Mouse (Mus musculus): Measurements from ENCODE around the gene Plxna2. TPM values are rescaled to one million over a fixed set of nuclear protein-coding genes. Genes with fewer than 3 reads are reported as not detected.

Plxna2 gene
- total RNA-seq, 2 experiments from 2014 or later: 9.7 to 10.3 TPM

- DNase-seq (ENCODE audit: low spot score): no peak
Measured at GRCm38 (mm10) chr1:194703235-194703634, 85.2 kb downstream of the Plxna2 start.

DNA sequence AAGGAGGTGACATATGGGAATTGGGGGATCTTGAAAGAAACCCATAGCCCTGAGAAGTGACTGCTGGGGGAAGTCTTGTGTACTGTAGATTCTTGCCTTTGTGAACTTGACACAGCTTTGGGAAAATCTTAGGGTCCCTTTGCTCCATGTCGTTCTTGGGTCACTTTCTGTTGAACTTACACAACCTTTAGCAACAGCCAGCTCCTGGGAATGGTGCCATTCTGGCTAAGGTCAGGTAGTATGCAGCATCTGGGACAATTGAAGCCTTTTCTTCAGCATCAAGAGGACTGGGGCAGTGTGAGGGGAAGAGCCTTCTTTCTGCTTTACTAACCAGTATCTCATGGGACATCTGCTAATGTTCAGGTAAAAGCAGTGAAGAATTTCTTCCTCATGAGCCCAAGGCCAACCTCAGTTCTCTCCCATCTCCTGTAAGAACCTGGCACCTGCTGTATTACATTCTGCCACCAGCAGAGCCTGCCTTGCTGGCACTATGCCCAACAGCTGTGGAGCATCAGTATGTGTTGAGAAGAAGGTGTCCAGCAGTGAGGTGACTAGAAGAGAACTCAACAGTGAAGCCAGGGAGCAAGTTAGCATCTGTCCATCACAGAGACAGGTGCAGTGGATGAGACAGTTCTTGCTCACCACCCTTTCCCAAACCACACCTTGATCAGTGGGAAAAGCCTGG lies 86.3 kb downstream of the Plxna2 start:
- no peak for DNase-seq (ENCODE audit: low spot score)

- DNase-seq (ENCODE audit: low spot score): no peak
Measured at GRCm38 (mm10) chr1:194706566-194706965, 88.5 kb downstream of the Plxna2 start.

DNA sequence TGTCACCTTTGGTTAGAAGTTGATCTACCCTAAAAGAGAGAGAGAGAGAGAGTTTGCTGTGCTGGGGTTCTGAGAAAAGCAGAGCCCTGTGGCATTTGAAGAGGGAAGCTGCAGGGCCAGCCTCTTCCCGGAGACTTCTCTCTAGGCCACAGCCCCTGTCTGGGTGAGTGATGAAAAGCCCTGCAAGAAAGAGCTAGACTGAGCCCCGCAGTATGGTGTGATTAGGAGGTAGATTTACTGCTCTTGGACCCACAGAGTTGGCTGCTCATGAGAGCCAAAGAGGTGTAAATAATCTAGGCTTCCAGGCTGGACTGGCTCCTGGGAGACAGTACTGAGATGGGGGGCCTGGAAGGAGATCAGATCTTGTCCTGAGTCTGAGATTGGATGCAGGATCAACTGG lies 94.4 kb downstream of the Plxna2 start:
- DNase-seq (ENCODE audit: low spot score): no peak

- DNase-seq (ENCODE audit: low spot score): no peak
Measured at GRCm38 (mm10) chr1:194714138-194715031, 96.4 kb downstream of the Plxna2 start.

DNA sequence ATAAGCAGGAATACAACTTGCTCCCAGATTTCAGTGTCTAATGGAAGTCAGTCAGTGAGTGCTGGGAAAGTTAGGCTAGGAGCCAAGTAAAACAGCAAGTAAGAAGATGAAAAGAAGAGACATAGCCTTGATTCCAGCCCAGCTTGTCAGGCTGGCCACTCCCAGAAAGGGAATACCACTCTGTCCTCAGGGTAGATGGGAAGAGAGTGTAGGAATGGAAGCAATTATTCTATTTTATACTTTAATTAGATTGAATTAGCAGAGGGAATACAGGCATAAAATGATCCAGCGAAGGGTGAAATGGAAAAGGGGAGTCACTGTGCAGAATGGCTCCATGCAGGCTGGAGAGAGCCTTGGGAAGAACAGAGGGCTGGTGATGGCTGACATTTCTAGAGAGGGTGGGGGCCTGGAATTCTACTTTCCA lies 99.4 kb downstream of the Plxna2 start:
- no peak for DNase-seq (ENCODE audit: low spot score)

DNA sequence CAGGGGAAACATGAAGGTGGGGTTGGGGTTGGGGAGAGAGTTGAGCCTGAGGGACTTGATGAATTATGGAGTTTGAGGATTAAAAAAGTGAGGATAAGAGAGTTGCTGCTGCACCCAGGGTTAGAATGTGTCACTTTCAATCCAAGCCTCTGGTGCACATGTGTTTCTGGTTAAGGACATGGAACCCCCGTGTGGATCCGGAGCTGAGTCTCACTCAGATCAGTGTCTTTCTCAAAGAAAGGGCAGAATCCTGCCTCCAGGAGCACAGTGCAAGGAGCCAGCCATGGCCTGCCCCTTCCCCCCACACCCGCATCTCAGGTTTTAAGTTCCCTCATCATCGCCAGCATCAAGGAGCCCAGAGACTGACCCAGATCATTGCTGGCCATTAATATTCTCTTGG lies 102.4 kb downstream of the Plxna2 start:
- DNase-seq (ENCODE audit: low spot score): no peak

DNA sequence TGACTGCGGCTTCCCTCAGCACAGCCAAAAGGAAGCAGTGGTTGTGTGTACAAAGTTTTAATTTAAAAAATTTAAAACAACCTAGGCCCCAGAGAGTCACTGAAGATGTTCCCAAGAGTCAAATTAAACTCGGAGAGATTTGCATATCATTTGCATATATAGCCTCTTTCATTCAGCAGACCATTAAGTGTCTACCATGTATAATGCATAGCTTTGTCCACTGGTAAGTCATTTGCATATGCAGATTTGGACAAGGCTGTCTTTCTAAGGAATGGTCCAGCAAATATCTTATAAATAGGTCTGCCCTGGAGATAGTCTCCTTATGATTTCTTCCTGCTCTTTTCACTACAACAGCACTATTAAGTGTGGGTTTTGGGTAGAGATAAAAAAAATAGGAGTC lies 103.2 kb downstream of the Plxna2 start:
- no peak for DNase-seq (ENCODE audit: low spot score)

GRCm38 (mm10) chr1:194722329-194722728 lies 104.3 kb downstream of the Plxna2 start:
- peak; percentile 58 for DNase-seq (ENCODE audit: low spot score)

GRCm38 (mm10) chr1:194734836-194735235 lies 116.8 kb downstream of the Plxna2 start:
- DNase-seq (ENCODE audit: low spot score): no peak

DNA sequence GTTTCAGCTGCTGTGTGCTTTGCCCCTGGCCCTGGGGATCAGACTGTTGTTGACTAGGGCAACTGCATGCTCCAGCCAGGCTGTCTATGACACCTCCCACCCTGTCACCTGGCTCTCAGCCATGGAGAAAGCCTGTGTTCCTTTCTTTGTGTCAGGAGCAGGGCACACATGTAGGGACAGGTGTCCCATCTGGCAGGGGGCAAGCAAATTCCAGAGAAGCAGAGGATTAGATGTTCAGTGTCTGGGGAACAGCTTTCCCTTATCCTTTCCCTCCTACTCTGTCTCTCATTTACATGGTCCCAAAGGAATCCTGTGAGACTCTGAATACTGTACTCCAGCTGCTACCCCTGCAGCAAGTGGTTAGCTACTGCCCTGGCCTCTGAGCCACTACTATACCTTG lies 121.9 kb downstream of the Plxna2 start:
- peak; percentile 17 for DNase-seq (ENCODE audit: low spot score)

DNA sequence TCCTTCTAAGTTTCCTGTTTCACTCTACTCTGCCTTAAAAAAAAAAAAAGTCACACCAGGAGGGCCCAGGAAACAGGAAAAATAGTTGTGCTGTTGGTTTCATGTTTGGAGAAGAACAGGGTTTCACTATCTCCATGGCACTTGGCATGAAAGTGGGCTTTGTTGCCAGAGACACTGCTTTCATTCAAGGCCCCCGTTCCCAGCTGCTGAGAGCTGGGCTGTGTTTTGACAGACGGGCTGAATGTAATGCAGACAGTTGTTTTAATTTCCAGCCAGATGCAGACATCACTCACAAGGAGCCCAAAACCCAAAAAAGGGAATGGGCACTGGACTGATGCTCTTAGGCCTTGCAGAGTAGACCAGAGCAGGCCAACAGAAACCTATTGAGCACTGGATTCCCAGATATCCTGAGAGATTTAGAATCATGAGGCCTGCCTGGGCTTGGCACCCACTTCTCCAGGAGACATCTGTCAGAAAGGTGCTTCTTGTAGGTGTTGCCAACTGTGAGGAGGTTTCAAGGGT lies 124.9 kb downstream of the Plxna2 start:
- DNase-seq (ENCODE audit: low spot score): no peak

DNA sequence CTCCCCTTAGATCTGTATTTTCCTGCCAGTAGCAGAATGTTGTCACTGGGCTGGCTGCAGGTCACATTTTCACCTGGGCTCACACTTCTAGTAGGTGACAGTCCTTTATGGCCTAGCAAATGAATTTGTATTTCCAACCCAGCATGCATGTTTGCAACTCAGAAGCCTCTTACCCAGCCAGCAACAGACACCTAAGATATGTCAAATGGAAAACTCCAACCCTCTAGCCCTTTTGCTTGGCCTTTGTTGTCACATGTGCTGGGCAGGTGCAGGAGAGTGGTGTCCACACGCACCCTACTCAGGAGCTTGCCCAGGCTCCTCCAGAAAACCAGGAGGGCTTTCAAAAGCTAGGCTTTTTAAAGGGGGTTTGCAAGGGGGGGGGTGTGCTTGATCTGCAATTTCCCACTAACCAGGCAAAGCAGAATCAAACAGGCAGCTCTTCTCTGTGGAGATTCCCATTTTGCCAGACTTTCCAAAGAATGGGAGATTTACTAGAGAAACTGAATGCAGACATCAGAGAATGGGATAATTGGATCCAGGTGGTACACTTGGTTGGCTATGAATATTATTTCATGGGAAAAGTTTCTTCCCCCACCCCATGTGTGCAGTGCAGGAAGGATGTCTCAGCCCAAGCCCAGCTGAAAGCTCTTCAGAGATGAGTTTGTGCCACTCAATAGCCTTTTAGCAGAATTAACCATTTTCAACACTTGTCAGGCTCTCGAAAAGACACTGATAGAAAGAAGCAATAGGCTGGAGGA lies 127.3 kb downstream of the Plxna2 start:
- no peak for DNase-seq (ENCODE audit: low spot score)

DNA sequence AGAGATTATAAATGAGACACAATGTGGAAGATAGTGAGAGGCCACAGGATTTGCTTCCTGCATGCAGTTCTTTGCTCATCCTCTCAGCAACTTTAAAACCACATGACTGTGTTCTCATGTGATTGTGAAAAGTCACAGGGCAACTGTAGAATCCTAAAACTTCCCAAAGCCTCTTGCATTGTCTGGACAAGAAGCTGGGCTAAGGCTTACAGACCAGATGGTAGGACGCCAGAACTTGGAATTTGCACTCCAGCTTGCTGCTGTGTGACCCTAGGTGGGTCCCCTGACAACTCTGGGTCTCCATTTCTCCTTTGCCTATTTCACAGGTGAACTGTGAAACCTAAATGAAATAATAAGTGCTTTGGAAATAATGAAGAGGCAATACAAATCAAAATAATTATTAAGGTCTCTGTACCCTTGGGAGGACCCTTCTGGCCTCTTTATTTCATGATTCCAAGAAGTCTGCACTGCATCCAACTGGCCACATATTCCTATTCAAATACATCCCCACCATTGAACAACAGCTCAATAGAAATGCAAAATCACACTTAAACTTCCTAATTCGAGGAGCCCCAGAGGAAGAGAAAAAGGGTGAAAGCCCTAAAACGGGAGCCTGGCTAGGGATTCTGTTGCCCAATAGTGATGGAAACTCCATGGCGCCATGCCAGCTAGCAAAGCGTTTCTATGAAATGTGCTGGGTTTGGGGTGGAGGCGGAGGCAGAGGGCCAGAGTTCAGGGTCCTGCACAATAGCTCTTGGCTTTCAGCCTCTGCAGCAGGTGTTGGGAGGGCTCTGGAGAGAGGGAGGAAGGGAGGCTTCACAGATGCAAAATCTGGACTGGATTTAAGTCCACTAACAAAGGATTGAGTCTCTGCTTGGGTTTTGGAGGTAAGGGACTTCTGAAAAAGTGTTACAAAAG lies 128.6 kb downstream of the Plxna2 start:
- DNase-seq (ENCODE audit: low spot score): peak; percentile 81

DNA sequence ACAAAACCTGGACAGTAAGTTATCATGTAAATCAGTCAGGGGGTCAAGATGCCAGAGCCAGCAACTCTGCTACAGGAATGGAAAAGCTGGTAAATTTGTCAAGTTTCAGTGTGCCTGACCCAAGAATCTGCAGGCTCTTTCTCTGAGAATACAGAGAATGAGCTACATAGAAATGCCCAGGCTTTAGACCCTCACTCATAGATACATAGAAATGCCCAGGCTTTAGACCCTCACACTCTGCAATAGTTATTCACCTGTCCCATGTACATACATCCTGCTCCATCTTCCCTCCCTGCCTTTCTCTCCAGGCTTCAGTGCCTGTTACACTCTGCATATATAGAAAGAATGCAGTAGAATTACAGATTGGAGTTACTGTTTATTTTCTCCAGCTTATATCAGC lies 129.2 kb downstream of the Plxna2 start:
- DNase-seq (ENCODE audit: low spot score): no peak

DNA sequence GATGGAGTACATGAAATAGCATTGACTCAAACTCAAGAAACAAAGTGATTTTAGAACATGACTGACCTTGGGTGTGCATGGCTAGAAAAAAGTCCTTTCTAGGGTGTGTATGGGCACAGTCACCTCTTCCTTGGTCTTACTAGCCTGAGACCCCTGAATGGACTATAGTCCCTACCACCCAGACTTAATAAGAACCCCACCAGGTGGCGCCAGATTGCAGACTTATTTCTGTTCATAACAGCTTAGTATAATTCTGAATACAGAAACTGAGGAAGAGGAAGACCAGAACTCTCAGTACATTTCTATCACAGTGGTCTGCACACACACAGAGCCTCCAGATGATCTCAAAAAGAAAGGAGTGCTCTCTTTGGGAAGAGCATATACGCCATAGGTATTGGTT lies 135.2 kb downstream of the Plxna2 start:
- DNase-seq (ENCODE audit: low spot score): peak; percentile 40

DNA sequence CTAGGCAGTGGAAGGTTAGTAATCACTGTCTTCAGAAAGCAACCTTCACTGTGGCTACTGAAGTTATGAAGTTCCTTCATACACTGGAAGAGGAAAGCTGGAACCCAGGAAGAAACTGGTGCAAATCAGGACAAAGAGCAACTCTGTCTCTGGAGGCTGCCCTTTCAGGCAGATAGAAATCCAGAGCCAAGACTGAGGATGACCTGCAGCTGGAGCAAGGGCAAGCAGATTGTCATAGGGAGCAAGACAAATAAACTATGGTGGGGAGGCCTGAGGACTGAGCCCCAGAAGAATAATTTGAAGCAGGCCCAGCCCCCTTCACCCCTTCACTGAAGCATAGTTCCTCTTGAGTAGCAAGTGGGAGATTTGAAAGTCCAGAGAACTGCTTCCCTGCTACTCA lies 138.0 kb downstream of the Plxna2 start:
- DNase-seq (ENCODE audit: low spot score): no peak

DNA sequence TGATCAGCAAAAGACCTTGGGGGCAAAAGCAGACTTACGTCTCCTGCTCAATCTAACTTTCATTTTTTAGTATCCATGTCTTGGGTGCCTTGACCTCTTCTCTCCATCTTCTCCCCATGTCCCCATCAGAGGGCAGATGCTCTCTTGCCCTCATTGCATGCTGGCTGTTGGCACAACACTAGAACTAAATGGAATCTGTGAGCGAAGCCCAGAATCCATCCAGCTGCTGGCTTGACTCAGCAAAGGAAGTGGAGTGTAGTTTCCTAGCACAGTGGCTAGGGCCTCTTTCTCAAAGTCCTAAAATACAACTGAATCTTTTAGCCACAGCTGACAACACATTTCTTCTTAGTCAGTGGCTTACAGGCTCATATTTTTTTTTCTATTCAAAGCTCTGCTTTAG lies 138.4 kb downstream of the Plxna2 start:
- DNase-seq (ENCODE audit: low spot score): no peak

DNA sequence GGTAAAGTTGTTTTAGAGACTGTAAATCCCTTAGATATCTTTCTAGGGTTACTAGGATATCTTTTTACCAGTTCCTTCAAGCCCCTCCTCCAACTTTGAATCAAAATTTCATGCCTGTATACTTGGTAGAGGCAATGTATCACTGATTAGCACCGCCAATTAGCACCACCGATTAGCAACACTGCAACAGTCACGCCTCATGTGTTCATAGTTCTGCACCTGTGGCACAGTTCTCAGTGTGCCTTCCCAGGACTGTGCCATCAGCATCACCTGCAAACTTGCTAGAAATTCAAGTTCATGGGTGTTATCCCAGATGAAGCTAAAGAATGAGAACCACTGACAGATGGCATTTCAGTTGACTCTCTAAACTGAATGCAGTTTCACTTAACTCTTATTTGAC lies 138.8 kb downstream of the Plxna2 start:
- DNase-seq (ENCODE audit: low spot score): no peak

DNA sequence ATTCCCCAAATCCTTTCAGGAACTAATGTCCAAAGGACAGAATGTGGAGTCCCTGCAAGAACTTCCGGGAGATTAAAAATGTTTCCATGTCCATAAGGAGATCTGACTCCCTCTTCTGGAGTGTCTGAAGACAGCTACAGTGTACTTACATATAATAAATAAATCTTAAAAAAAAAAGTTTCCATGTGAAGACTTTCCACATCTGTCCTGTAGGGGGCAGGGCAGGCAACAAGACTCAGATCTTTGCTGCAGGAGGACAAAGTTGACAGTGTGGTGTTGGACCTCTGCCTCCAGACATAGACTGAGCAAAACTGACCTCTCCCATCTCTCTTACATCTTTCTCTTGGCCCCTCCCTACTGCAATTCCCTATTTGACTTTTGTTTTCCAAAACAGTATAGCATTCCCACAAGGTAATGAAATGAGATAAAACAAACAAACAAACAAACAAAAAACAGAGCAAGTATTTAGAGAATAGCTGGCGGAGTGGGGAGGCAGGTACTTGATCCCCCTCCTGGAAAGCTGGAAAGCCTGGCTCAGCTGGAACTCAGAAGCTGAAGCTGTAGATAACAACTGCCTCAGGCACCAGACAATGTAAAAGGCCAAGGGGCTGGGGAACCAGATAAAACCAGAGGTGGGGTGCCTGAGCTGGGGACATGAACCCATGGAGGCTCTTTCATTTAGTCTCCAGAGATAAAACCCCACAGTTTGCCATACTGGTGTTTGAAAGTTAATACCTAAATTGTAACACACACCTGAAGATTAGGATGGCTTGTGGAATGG lies 143.6 kb downstream of the Plxna2 start:
- DNase-seq (ENCODE audit: low spot score): no peak

Measured in gastrocnemius, adult 18-20 months (tissue).